Mouse (Mus musculus) erythroblast, adult 5-6 weeks (primary cell): Measurements from ENCODE around the gene Dnase1l2. TPM values are rescaled to one million over a fixed set of nuclear protein-coding genes. Genes with fewer than 3 reads are reported as not detected.

ENCODE experiments used
- ATAC-seq: replicated peaks from 2 replicates; pipeline ENCODE4 v1.8.0; 2016; ENCODE audit warnings: moderate number of reproducible peaks, mild to moderate bottlenecking, moderate TSS enrichment, inconsistent platforms; ENCODE audit not compliant: poor library complexity, low FRiP score, severe bottlenecking
- total RNA-seq, 2 experiments: library from RNA; stranded (forward) in 1 of 2; stranded (reverse) in 1 of 2; fragments of 150-400 nt in 1 of 2; fragments of 200-764, 138-1000 nt in 1 of 2; gene quantifications; 2 replicates each; pipeline versions ENCODE4 v1.2.3 to v1.2.4; 2015 to 2017; ENCODE audit warnings: low replicate concordance in 2 of 2

The Dnase1l2 gene
- 2.1 TPM in 1 of 2 replicates, not detected in the other for total RNA-seq (2015; ENCODE audit: low replicate concordance)
- 0.85 and 5.6 TPM in 2 replicates for total RNA-seq (2017; ENCODE audit: low replicate concordance)

GRCm38 (mm10) chr17:24442632-24443155 lies at the start of gene Dnase1l2:
Gene Dnase1l2 (minus strand): TSS chr17:24443105.
- no peak for ATAC-seq

GRCm38 (mm10) chr17:24490399-24490798 lies 47.5 kb upstream of the Dnase1l2 start:
- ATAC-seq: no peak

GRCm38 (mm10) chr17:24489265-24490030 lies 46.5 kb upstream of the Dnase1l2 start:
- no peak for ATAC-seq

GRCm38 (mm10) chr17:24488662-24489264 lies 45.9 kb upstream of the Dnase1l2 start:
- no peak for ATAC-seq

GRCm38 (mm10) chr17:24488186-24488661 lies 45.3 kb upstream of the Dnase1l2 start, which contains the start of gene Caskin1:
Gene Caskin1 (plus strand): TSS chr17:24488601.
- ATAC-seq: no peak

- no peak for ATAC-seq
Measured at GRCm38 (mm10) chr17:24485090-24485860, 42.4 kb upstream of the Dnase1l2 start.

- ATAC-seq: no peak
Measured at GRCm38 (mm10) chr17:24483495-24483894, 40.6 kb upstream of the Dnase1l2 start.

GRCm38 (mm10) chr17:24481027-24481815 lies 38.3 kb upstream of the Dnase1l2 start:
- ATAC-seq: no peak

- no peak for ATAC-seq
Measured at GRCm38 (mm10) chr17:24480201-24480826, 37.4 kb upstream of the Dnase1l2 start.

- no peak for ATAC-seq
Measured at GRCm38 (mm10) chr17:24479431-24479830, 36.5 kb upstream of the Dnase1l2 start.

- ATAC-seq: peak; percentile 91
Measured at GRCm38 (mm10) chr17:24478663-24479380, 35.9 kb upstream of the Dnase1l2 start, which contains the start of gene Mlst8. Gene Mlst8 (minus strand): TSS chr17:24479078.

GRCm38 (mm10) chr17:24477985-24478600 lies 35.2 kb upstream of the Dnase1l2 start:
- ATAC-seq: peak; percentile 8

- no peak for ATAC-seq
Measured at GRCm38 (mm10) chr17:24477053-24477984, 34.4 kb upstream of the Dnase1l2 start.

- ATAC-seq: no peak
Measured at GRCm38 (mm10) chr17:24476022-24476776, 33.3 kb upstream of the Dnase1l2 start.

GRCm38 (mm10) chr17:24475586-24475985 lies 32.7 kb upstream of the Dnase1l2 start:
- ATAC-seq: no peak

- ATAC-seq: no peak
Measured at GRCm38 (mm10) chr17:24474557-24474956, 31.7 kb upstream of the Dnase1l2 start.
